Mouse (Mus musculus) lung, adult 2 months (tissue): ENCODE data around the gene Mttp.

Source experiments
- CTCF ChIP-seq: fragments of 200-500 bp; IDR thresholded peaks from 2 replicates; pipeline ENCODE4 v1.5.1; 2011; ENCODE audit warnings: mild to moderate bottlenecking, low read length, control low read depth; ENCODE audit not compliant: insufficient read depth
- POLR2A ChIP-seq: fragments of 200-500 bp; IDR thresholded peaks from 2 replicates; pipeline ENCODE4 v1.6.1; 2011; ENCODE audit warnings: low read depth, mild to moderate bottlenecking, control low read depth, low read length, borderline replicate concordance; ENCODE audit errors: extremely low read depth

- TF ChIP-seq POLR2A, result no peak
- TF ChIP-seq CTCF, result no peak
Measured at GRCm38 (mm10) chr3:138058226-138058625, 86.5 kb downstream of the Mttp start.
